Mouse (Mus musculus): Measurements from ENCODE around the gene Fndc11.

Gene Fndc11

GRCm38 (mm10) chr2:181224994-181225393, 5.2 kb downstream of the Fndc11 start:
- DNase-seq = no peak

- DNase-seq = no peak
Observed at GRCm38 (mm10) chr2:181227122-181227521, 7.3 kb downstream of the Fndc11 start.

- no peak for DNase-seq
Observed at GRCm38 (mm10) chr2:181228335-181228734, 8.5 kb downstream of the Fndc11 start.

GRCm38 (mm10) chr2:181231171-181231570, 11.4 kb downstream of the Fndc11 start:
- no peak for DNase-seq

GRCm38 (mm10) chr2:181233443-181233842, 13.6 kb downstream of the Fndc11 start:
- peak; percentile 3 for DNase-seq

- no peak for DNase-seq
Observed at GRCm38 (mm10) chr2:181234680-181235079, 14.9 kb downstream of the Fndc11 start.

GRCm38 (mm10) chr2:181235681-181236566, 16.1 kb downstream of the Fndc11 start:
- DNase-seq = no peak

- no peak for DNase-seq
Observed at GRCm38 (mm10) chr2:181237251-181238014, 17.6 kb downstream of the Fndc11 start.

- no peak for DNase-seq
Observed at GRCm38 (mm10) chr2:181238091-181238610, 18.3 kb downstream of the Fndc11 start.

- no peak for DNase-seq
Observed at GRCm38 (mm10) chr2:181238861-181239260, 19.0 kb downstream of the Fndc11 start.

- no peak for DNase-seq
Observed at GRCm38 (mm10) chr2:181239261-181239660, 19.4 kb downstream of the Fndc11 start.

GRCm38 (mm10) chr2:181240806-181241440, 21.1 kb downstream of the Fndc11 start:
- DNase-seq = no peak

- DNase-seq = peak; percentile 73
Observed at GRCm38 (mm10) chr2:181241602-181242313, 21.9 kb downstream of the Fndc11 start, which contains the start of gene Helz2. Gene Helz2, minus strand, starts transcription at chr2:181242027.

- DNase-seq = no peak
Observed at GRCm38 (mm10) chr2:181242314-181242665, 22.5 kb downstream of the Fndc11 start.

- no peak for DNase-seq
Observed at GRCm38 (mm10) chr2:181243706-181244394, 24.0 kb downstream of the Fndc11 start.

- DNase-seq = no peak
Observed at GRCm38 (mm10) chr2:181245031-181245430, 25.2 kb downstream of the Fndc11 start.

- no peak for DNase-seq
Observed at GRCm38 (mm10) chr2:181249217-181249616, 29.4 kb downstream of the Fndc11 start.

- DNase-seq = no peak
Observed at GRCm38 (mm10) chr2:181251841-181252240, 32.0 kb downstream of the Fndc11 start.

GRCm38 (mm10) chr2:181253248-181253647, 33.4 kb downstream of the Fndc11 start:
- no peak for DNase-seq

GRCm38 (mm10) chr2:181266839-181267238, 47.0 kb downstream of the Fndc11 start:
- DNase-seq = no peak

GRCm38 (mm10) chr2:181272092-181272491, 52.3 kb downstream of the Fndc11 start:
- no peak for DNase-seq
